Mouse (Mus musculus): Measurements from ENCODE around the gene Gm20716. TPM values are rescaled to one million over a fixed set of nuclear protein-coding genes. Genes with fewer than 3 reads are reported as not detected.

Gm20716 gene
- total RNA-seq (2021): 10 to 100 TPM; 29.4 to 34.4 TPM
- long read RNA-seq, experiment 1, partial matches to known transcripts: 5 of 11 reads
- long read RNA-seq, experiment 1, other reads (novel, unspliced or antisense): 6 of 11 reads
- long read RNA-seq, experiment 2, full-length matches to known transcripts: 1 of 21 reads
- long read RNA-seq, experiment 2, partial matches to known transcripts: 5 of 21 reads
- long read RNA-seq, experiment 2, other reads (novel, unspliced or antisense): 15 of 21 reads

- Histone ChIP-seq H3K27ac (peak within 1 kb of the TSS; percentile 100), H3K4me3 (peak within 1 kb of the TSS; percentile 98)
- DNase-seq (ENCODE audit: low spot score in 2 of 2): peak; percentile 84 to 85
- TF ChIP-seq CTCF (conservative IDR thresholded peaks at IDR 0.05): no peak
Measured at GRCm38 (mm10) chr2:168230026-168230728, at the start of gene Gm20716, which contains the start of the genes Dpm1 and Mocs3. Gene Gm20716, minus strand, starts transcription at chr2:168230364. Gene Dpm1, minus strand, starts transcription at chr2:168230591. Gene Mocs3, plus strand, starts transcription at chr2:168230622.

- Histone ChIP-seq H3K4me3 (no peak overlapping the region), H3K27ac (0 out of 2 replicates have a peak overlapping the region, but pooled peaks have one; percentile 28)
- peak; percentile 64 to 86 for DNase-seq (ENCODE audit: low spot score in 2 of 2)
- peak; percentile 93 for TF ChIP-seq CTCF (conservative IDR thresholded peaks at IDR 0.05)
Measured at GRCm38 (mm10) chr2:168274374-168274935, 44.3 kb upstream of the Gm20716 start.

- H3K4me3 ChIP-seq: peak overlapping the region; percentile 13; the same call in 1 of the 2 replicates
- no peak for DNase-seq (ENCODE audit: low spot score in 2 of 2)
- TF ChIP-seq CTCF (conservative IDR thresholded peaks at IDR 0.05): peak; percentile 15; the same call in 1 of the 2 replicates
- no peak overlapping the region for H3K27ac ChIP-seq
Measured at GRCm38 (mm10) chr2:168273387-168273786, 43.2 kb upstream of the Gm20716 start.

- Histone ChIP-seq H3K27ac (no peak overlapping the region), H3K4me3 (no peak overlapping the region)
- peak; percentile 75 for TF ChIP-seq CTCF (conservative IDR thresholded peaks at IDR 0.05)
- peak in 1 of 2 experiments; percentile 46 for DNase-seq (ENCODE audit: low spot score in 2 of 2)
Measured at GRCm38 (mm10) chr2:168268033-168268432, 37.9 kb upstream of the Gm20716 start.

- Histone ChIP-seq H3K4me3 (no peak overlapping the region), H3K27ac (peak overlapping the region; percentile 76)
- TF ChIP-seq CTCF (conservative IDR thresholded peaks at IDR 0.05): no peak
- DNase-seq (ENCODE audit: low spot score in 2 of 2): peak; percentile 64 to 71
Measured at GRCm38 (mm10) chr2:168260900-168261299, 30.7 kb upstream of the Gm20716 start.

- Histone ChIP-seq H3K4me3 (no peak overlapping the region), H3K27ac (peak overlapping the region; percentile 76; the same call in 1 of the 2 replicates)
- no peak for TF ChIP-seq CTCF (conservative IDR thresholded peaks at IDR 0.05)
- no peak for DNase-seq (ENCODE audit: low spot score in 2 of 2)
Measured at GRCm38 (mm10) chr2:168260124-168260523, 30.0 kb upstream of the Gm20716 start.

- TF ChIP-seq CTCF (conservative IDR thresholded peaks at IDR 0.05): no peak
Measured at GRCm38 (mm10) chr2:168259046-168259445, 28.9 kb upstream of the Gm20716 start.

GRCm38 (mm10) chr2:168257188-168257587 is 27.0 kb upstream of the Gm20716 start:
- TF ChIP-seq CTCF (conservative IDR thresholded peaks at IDR 0.05): no peak
- no peak for DNase-seq (ENCODE audit: low spot score in 2 of 2)
- H3K27ac ChIP-seq: no peak overlapping the region
- H3K4me3 ChIP-seq: no peak overlapping the region

More at GRCm38 (mm10) chr2:168259046-168259445, 28.9 kb upstream of the Gm20716 start:
- DNase-seq (ENCODE audit: low spot score in 2 of 2): no peak
- no peak overlapping the region for H3K27ac ChIP-seq
- H3K4me3 ChIP-seq: no peak overlapping the region

- no peak for DNase-seq (ENCODE audit: low spot score in 2 of 2)
- Histone ChIP-seq H3K27ac (no peak overlapping the region), H3K4me3 (no peak overlapping the region)
- no peak for TF ChIP-seq CTCF (conservative IDR thresholded peaks at IDR 0.05)
Measured at GRCm38 (mm10) chr2:168256506-168256905, 26.3 kb upstream of the Gm20716 start.

GRCm38 (mm10) chr2:168253822-168254221 is 23.7 kb upstream of the Gm20716 start:
- no peak overlapping the region for H3K4me3 ChIP-seq
- no peak for TF ChIP-seq CTCF (conservative IDR thresholded peaks at IDR 0.05)
- H3K27ac ChIP-seq: no peak overlapping the region
- peak in 1 of 2 experiments; percentile 49 for DNase-seq (ENCODE audit: low spot score in 2 of 2)

- Histone ChIP-seq H3K27ac (no peak overlapping the region), H3K4me3 (no peak overlapping the region)
- TF ChIP-seq CTCF (conservative IDR thresholded peaks at IDR 0.05): peak; percentile 81
- DNase-seq (ENCODE audit: low spot score in 2 of 2): no peak
Measured at GRCm38 (mm10) chr2:168252639-168253292, 22.6 kb upstream of the Gm20716 start.

- peak; percentile 79 to 92 for DNase-seq (ENCODE audit: low spot score in 2 of 2)
- no peak overlapping the region for H3K27ac ChIP-seq
- no peak overlapping the region for H3K4me3 ChIP-seq
- TF ChIP-seq CTCF (conservative IDR thresholded peaks at IDR 0.05): peak; percentile 93
Measured at GRCm38 (mm10) chr2:168250270-168250669, 20.1 kb upstream of the Gm20716 start.

GRCm38 (mm10) chr2:168248856-168249245 is 18.7 kb upstream of the Gm20716 start:
- H3K4me3 ChIP-seq: no peak overlapping the region
- no peak overlapping the region for H3K27ac ChIP-seq
- TF ChIP-seq CTCF (conservative IDR thresholded peaks at IDR 0.05): peak; percentile 74
- no peak for DNase-seq (ENCODE audit: low spot score in 2 of 2)

Data from layer of hippocampus, adult 2 months (tissue).